Mouse (Mus musculus) kidney, adult 2 months (tissue): ENCODE measurements around the gene Myl7.
"Not testable (repeated sequence)": the region's sequence is repeated elsewhere in the genome, so short reads cannot be mapped to it uniquely, and the experiment has no call there.

Source experiments
- CTCF ChIP-seq: fragments of 200-500 bp; conservative IDR thresholded peaks from 2 replicates; pipeline ENCODE4 v1.5.1; 2011; ENCODE audit warnings: low read depth, mild to moderate bottlenecking, control low read depth, low read length, moderate library complexity, mixed read lengths; ENCODE audit not compliant: insufficient read depth, insufficient read length
- POLR2A ChIP-seq: fragments of 200-500 bp; IDR thresholded peaks from one replicate; pipeline ENCODE4 v1.6.1; 2011; ENCODE audit warnings: low read depth, low read length, control low read depth

- not testable (repeated sequence) for TF ChIP-seq POLR2A
- peak; percentile 18; the same call in 1 of the 2 replicates for TF ChIP-seq CTCF
Observed at GRCm38 (mm10) chr11:5931947-5932346, 33.4 kb upstream of the Myl7 start.
